Mouse (Mus musculus) G1E (cell line): ENCODE data around the gene Pdia5. TPM values are rescaled to one million over a fixed set of nuclear protein-coding genes. Genes with fewer than 3 reads are reported as not detected.

Experiments used
- ATAC-seq: 2 replicates; pipeline ENCODE4 v1.8.0; 2016; ENCODE audit warnings: mild to moderate bottlenecking; ENCODE audit not compliant: insufficient number of reproducible peaks, poor library complexity, low FRiP score, severe bottlenecking; ENCODE audit errors: extremely low read depth
- DNase-seq: peaks from one replicate; pipeline ENCODE4 v3.0.0; 2012; ENCODE audit warnings: low spot score
- H3K27me3 ChIP-seq: 2 replicates; pipeline ENCODE4 v1.6.1; 2012; ENCODE audit warnings: mild to moderate bottlenecking, low read length, inconsistent platforms; ENCODE audit not compliant: insufficient read depth
- H3K36me3 ChIP-seq: replicated peaks from 2 replicates; pipeline ENCODE3; 2012; ENCODE audit warnings: mild to moderate bottlenecking, inconsistent platforms
- H3K4me1 ChIP-seq: 2 replicates; pipeline ENCODE4 v1.6.1; 2012; ENCODE audit warnings: low read depth, low read length, inconsistent platforms, mixed read lengths; ENCODE audit not compliant: insufficient read depth
- H3K4me3 ChIP-seq: 2 replicates; pipeline ENCODE4 v1.5.1; 2012; ENCODE audit warnings: low read depth, mild to moderate bottlenecking, inconsistent platforms, low read length, moderate library complexity, mixed read lengths
- H3K9me3 ChIP-seq: replicated peaks from 2 replicates; pipeline ENCODE4 v1.6.1; 2012; ENCODE audit warnings: inconsistent platforms
- CTCF ChIP-seq: IDR thresholded peaks from 2 replicates; pipeline ENCODE4 v1.5.1; 2012; ENCODE audit warnings: low read depth, low read length, inconsistent platforms, mixed read lengths
- GATA1 ChIP-seq: IDR thresholded peaks from 2 replicates; pipeline ENCODE4 v1.6.1; 2012; ENCODE audit warnings: borderline replicate concordance, low read length, inconsistent platforms, mixed read lengths
- GATA2 ChIP-seq: IDR thresholded peaks from 2 replicates; pipeline ENCODE4 v1.6.1; 2012; ENCODE audit warnings: low read depth, low read length, inconsistent platforms, borderline replicate concordance
- POLR2AphosphoS5 ChIP-seq: IDR thresholded peaks from 2 replicates; pipeline ENCODE4 v1.6.1; 2012; ENCODE audit warnings: low read depth, low read length, inconsistent platforms; ENCODE audit not compliant: insufficient replicate concordance
- TAL1 ChIP-seq: conservative IDR thresholded peaks from 2 replicates; pipeline ENCODE4 v1.6.1; 2012; ENCODE audit warnings: low read depth, low read length, inconsistent platforms, mixed read lengths
- polyA plus RNA-seq: library from polyadenylated mRNA; stranded (reverse); fragments of >175 nt; gene quantifications from 2 replicates; pipeline ENCODE4 v1.2.3, GENCODE M21; 2012
- total RNA-seq, 2 experiments: library from RNA; stranded (forward) in 1 of 2; stranded (reverse) in 1 of 2; fragments of 200-1000 nt in 1 of 2; fragments of >200 nt in 1 of 2; fragmentation: Nextera tagmentation in 1 of 2; gene quantifications; 2 replicates each; pipeline ENCODE4 v1.2.3; 2014 to 2017

Pdia5 gene
- total and polyA plus RNA-seq, 3 experiments, result not detected

DNA sequence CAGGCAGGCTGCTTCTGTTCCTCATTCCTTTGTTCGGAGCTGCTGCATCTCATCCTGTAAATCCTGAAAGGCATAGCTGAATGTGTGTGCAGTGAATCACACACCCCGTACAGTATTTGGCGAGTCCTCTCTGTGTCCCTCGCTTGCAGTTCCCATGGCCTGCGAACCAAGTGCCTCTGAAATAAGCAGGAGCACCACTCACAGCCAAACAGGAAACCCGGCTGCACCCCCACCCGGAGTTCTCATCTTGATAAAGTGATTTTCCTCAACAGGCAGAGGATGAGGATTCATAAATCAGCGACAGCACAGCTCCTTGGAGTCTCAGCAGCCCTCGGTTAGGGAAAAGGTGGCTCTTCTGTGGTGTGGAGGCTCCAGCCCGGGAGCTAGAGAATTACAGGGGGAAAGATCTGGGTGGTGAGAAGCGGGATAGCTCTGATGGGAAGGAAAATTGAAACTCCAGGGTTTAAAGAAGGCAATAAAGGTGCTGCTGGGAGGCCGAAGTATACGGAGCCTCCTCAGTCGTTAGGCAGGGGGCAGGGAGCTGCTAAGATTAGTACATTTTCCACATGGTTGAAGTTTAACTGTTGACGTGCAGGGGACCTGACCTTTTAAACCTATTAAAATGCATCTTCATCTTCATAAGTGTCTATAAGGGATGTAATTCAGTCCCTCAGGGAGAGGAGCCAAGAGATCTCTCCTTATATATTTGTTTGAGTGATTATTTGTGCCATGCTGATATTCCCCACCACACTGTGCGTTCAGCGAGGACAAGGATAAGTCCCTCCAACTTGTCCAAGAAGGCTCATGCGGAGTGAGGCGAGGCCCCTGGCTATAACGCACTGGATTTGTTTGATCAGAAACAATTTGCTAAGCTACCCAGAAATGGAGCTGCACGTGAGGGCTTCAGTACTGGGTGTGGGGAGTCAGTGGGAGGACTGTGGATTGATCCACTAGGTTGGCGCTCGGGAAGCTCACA, 27.6 kb upstream of the Pdia5 start:
- Histone ChIP-seq H3K4me3 (no peak overlapping the region), H3K4me1 (no peaks in the 10 kb centered on the region), H3K9me3 (no peaks in the 10 kb centered on the region), H3K27me3 (peaks cover 9% of the 10 kb centered on the region; the same call in 1 of the 2 replicates), H3K36me3 (no peaks in the 10 kb centered on the region)
- DNase-seq (no peak), ATAC-seq (no peak)
- TF ChIP-seq GATA2, result no peak
- TF ChIP-seq GATA1, result no peak
- no peak for TF ChIP-seq TAL1
- no peak for TF ChIP-seq CTCF
- no peak for TF ChIP-seq POLR2AphosphoS5

DNA sequence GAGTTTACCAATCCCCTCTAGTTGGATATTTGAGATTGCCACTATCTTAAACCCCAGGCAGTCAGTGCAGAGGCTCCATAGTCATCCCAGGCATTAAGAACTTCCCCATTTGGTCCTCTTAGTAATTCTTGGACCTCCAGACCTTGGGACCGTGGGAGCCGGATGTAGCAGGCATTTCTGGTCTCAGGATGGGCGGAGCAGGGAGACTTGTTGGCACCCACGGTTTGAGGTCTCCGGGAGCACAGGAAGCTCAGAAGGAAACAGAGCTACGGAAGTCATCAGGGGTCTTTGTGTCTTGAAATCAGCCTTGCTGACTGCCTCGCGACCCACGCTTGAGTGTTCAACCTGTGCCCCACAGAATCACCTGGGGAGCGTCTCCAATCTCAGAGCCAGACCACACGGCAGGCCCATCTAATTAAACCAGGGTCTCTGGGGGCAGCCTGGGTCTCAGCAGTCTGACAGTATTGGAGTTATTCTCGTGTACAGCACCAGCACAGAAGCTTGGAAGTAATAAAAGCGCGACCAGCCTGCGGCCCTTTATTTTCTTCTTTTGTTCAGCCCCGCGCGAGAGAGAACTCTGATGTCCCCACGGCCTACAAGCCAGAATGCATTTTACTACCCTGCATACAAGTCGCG, 25.4 kb upstream of the Pdia5 start:
- DNase-seq (no peak), ATAC-seq (no peak)
- Histone ChIP-seq H3K9me3 (no peaks in the 10 kb centered on the region), H3K36me3 (no peaks in the 10 kb centered on the region), H3K27me3 (peaks cover 9% of the 10 kb centered on the region), H3K4me3 (no peak overlapping the region), H3K4me1 (no peaks in the 10 kb centered on the region)
- no peak for TF ChIP-seq POLR2AphosphoS5
- TF ChIP-seq CTCF, result no peak
- TF ChIP-seq TAL1, result no peak
- no peak for TF ChIP-seq GATA2
- TF ChIP-seq GATA1, result no peak

DNA sequence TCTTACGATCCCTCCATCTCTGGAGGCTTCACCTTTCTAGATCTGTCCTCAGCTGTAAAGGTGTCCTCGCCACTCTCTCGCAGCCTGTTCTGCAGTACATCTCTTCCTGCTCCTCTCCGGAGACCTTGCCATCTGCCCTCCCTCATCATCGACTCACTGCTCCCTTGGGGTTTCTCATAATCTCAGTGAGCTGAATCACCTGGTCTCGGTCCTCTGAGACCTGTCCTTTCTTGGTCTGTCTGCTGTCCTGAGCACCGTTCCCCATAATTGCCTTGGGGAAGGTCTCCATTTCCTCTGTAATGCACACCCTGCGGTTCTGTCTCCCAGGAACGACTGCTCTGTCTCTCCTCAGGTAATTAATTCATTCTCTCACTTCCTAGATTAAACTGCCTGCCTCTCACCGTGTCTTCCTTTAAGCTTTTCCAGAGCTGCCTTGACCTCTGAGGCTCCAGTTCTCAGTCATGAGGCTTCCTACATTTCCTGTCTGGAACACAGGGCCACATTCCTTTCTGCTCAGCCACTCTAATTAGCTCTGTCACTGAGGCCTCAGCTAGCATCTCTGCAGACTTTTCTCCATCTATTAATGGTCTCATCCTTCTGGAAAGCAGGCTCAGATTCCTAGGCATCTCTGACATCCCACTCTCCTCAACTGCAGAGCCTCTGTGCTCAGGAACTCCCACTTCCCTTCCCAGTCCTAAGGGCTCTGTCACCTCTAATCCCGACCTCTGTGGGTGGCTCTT, 18.8 kb upstream of the Pdia5 start:
- no peak for DNase-seq
- Histone ChIP-seq H3K4me3 (no peak overlapping the region), H3K4me1 (no peaks in the 10 kb centered on the region), H3K36me3 (no peaks in the 10 kb centered on the region), H3K9me3 (no peaks in the 10 kb centered on the region), H3K27me3 (peaks cover 12% of the 10 kb centered on the region)
- ATAC-seq, result no peak
- TF ChIP-seq GATA1 (no peak), POLR2AphosphoS5 (no peak), CTCF (no peak), TAL1 (no peak), GATA2 (no peak)

DNA sequence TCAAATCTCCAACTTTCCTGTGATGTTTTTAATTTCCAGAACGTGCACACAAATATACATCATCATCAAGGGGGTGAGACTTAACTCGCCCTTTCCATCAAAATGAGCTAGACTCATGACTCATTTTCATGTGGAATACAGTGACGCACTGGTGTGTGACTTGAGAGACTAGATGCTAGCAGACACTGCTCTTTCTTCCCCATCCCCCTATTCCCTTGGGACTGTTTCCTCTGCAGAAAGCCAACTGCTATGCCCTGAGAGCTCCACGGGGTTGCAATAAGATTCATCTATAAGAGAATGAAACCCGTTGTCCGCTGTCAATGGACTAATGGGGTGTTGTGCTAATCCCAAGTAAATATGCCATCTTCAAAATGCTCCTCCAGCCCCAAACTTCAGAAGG, 17.9 kb upstream of the Pdia5 start:
- no peak for DNase-seq
- peaks cover 14% of the 10 kb centered on the region for H3K27me3 ChIP-seq
- no peak for ATAC-seq
- no peak for TF ChIP-seq TAL1
- no peak overlapping the region for H3K4me3 ChIP-seq
- H3K4me1 ChIP-seq, result no peaks in the 10 kb centered on the region
- no peaks in the 10 kb centered on the region for H3K36me3 ChIP-seq
- H3K9me3 ChIP-seq, result no peaks in the 10 kb centered on the region

DNA sequence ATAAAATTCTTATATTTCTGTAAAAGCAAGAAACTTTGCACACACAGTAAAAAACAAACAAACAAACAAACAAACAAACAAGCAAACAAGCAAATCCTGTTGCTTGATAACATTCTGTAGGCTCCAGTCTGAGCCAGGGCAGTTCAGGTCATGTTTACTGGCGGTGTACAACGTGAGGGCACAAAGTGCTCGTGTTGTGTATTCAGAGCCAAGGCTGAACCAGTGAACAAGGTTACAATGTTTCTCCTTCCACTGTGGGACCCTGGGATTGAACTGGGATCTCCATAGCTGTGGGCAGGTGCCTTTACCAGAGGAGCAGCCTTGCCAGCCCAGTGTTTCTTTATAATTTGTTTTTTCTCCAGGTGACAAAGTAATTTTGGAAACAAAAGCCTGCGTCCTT, 15.1 kb upstream of the Pdia5 start:
- TF ChIP-seq POLR2AphosphoS5 (no peak), CTCF (no peak), TAL1 (no peak), GATA1 (no peak), GATA2 (no peak)
- H3K9me3 ChIP-seq, result no peaks in the 10 kb centered on the region
- H3K4me3 ChIP-seq, result no peak overlapping the region
- H3K36me3 ChIP-seq, result no peaks in the 10 kb centered on the region
- ATAC-seq (no peak), DNase-seq (no peak)
- H3K27me3 ChIP-seq, result peaks cover 14% of the 10 kb centered on the region
- H3K4me1 ChIP-seq, result no peaks in the 10 kb centered on the region

DNA sequence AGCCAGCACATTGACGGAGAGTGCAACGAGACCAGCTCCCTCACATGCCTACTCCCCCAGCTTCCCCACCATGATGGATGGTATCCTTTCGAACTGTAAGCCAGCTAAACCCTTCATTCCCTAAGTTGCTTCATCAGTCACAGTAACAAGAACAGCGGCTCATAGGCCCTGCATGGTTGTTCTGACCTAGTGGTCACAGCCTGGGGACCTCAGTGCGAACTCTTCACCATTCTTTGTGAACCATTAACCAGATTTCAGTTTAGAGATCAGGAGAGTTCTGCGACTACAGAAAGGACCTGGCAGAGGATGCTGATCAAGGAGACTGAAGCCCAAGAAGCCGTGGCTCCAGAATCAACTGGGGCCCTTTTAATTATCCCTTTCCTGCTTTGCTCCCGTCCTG, 13.6 kb upstream of the Pdia5 start:
- no peak for ATAC-seq
- H3K4me1 ChIP-seq, result no peaks in the 10 kb centered on the region
- no peak for DNase-seq
- H3K36me3 ChIP-seq, result no peaks in the 10 kb centered on the region
- H3K9me3 ChIP-seq, result peaks cover 7% of the 10 kb centered on the region
- TF ChIP-seq POLR2AphosphoS5, result no peak
- TF ChIP-seq GATA1, result no peak
- no peak for TF ChIP-seq TAL1
- TF ChIP-seq CTCF, result no peak
- no peak for TF ChIP-seq GATA2
- H3K4me3 ChIP-seq, result no peak overlapping the region
- H3K27me3 ChIP-seq, result peaks cover 7% of the 10 kb centered on the region
